Mouse (Mus musculus): ENCODE measurements at regions not wholly inside any gene's neighbourhood (a gene's known extent, or its start where the extent isn't known, plus 50 kb on each side); places are given as distances from the start of the nearest gene placed in this dataset.

GRCm38 (mm10) chr3:60395299-60395698 lies 77.3 kb upstream of the Mbnl1 start:
- no peak for TF ChIP-seq POLR2A (IDR thresholded peaks at IDR 0.05; ENCODE audit: borderline replicate concordance, low read depth, low read length)
- TF ChIP-seq CTCF (IDR thresholded peaks at IDR 0.05; ENCODE audit: low read depth, low read length) = no peak

All from bone marrow macrophage, adult 2 months (primary cell).